Mouse (Mus musculus): ENCODE results near the gene Farsb. TPM values are rescaled to one million over a fixed set of nuclear protein-coding genes. Genes with fewer than 3 reads are reported as not detected.

The Farsb gene
- total and polyA plus RNA-seq, 3 experiments, result 119 to 154 (median 122) TPM

DNA sequence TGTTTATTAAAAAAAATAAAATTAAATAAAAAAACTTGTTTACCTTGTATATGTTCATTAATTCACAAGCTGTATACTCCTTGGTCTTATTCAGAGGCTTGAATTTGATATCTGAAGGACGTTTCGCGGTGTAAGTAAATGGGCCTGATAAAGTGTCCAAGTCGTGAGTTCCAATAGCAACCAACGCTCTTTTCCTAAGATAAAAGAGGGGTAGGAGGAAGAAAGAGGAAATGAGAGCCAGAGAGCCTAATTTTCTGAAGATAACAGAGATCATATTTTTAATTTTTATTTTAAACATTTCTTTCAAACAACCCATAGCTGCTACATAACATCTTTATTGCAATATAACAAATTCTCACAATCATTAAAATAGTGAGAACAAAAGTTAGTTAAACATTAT, 16.3 kb downstream of the Farsb start:
- peak; percentile 59 for DNase-seq (ENCODE audit: low read depth, low spot score)
- TF ChIP-seq RCOR1 (IDR thresholded peaks at IDR 0.05; ENCODE audit: low read depth, low read length), result 0 out of 2 replicates have a peak, but pooled peaks have one; percentile 30
- no peak for TF ChIP-seq SMC3 (IDR thresholded peaks at IDR 0.05; ENCODE audit: low read depth, low read length)
- TF ChIP-seq JUND (IDR thresholded peaks at IDR 0.05; ENCODE audit: low read depth, low read length), result no peak
- peak; percentile 75 for TF ChIP-seq EP300 (IDR thresholded peaks at IDR 0.05; ENCODE audit: low read depth in 1 of 2, low read length in 2 of 2)
- TF ChIP-seq ELF1 (IDR thresholded peaks at IDR 0.05; ENCODE audit: low read depth, low read length), result no peak
- TF ChIP-seq SIN3A (IDR thresholded peaks at IDR 0.05; ENCODE audit: low read length), result peak; percentile 39; the same call in 1 of the 2 replicates
- TF ChIP-seq ETS1 (IDR thresholded peaks at IDR 0.05; ENCODE audit: low read depth, low read length), result 0 out of 2 replicates have a peak, but pooled peaks have one; percentile 28
- TF ChIP-seq TCF12 (IDR thresholded peaks at IDR 0.05; ENCODE audit: low read depth, low read length), result 0 out of 2 replicates have a peak, but pooled peaks have one; percentile 33
- TF ChIP-seq GATA1 (IDR thresholded peaks at IDR 0.05; ENCODE audit: low read depth, low read length), result peak; percentile 83
- Histone ChIP-seq H3K4me1 (ENCODE audit: control insufficient read depth in 1 of 2, insufficient read depth in 2 of 2, low read length in 2 of 2) (peaks cover 5 to 20% of the 10 kb centered on the region in 2 experiments; a peak in 3 of 4 replicates), H3K79me2 (ENCODE audit: control insufficient read depth, insufficient read depth, low read length, poor library complexity) (no peaks in the 10 kb centered on the region), H3K27me3 (ENCODE audit: control insufficient read depth in 1 of 2, insufficient read depth in 2 of 2, low read length in 2 of 2) (no peaks in the 10 kb centered on the region), H3K27ac (ENCODE audit: control insufficient read depth, low read depth, low read length) (peak overlapping the region; percentile 75), H3K4me3 (ENCODE audit: control insufficient read depth in 1 of 2, insufficient read depth in 1 of 2, low read depth in 2 of 2, low read length in 2 of 2) (no peak overlapping the region), H3K9ac (ENCODE audit: control insufficient read depth, low read depth, low read length, poor library complexity, severe bottlenecking) (no peak overlapping the region), H3K9me3 (replicated peaks; ENCODE audit: insufficient read depth, low read length) (no peaks in the 10 kb centered on the region), H3K36me3 (ENCODE audit: control insufficient read depth in 1 of 2, insufficient read depth in 2 of 2, low read length in 2 of 2) (peaks cover 14 to 32% of the 10 kb centered on the region in 2 experiments)

DNA sequence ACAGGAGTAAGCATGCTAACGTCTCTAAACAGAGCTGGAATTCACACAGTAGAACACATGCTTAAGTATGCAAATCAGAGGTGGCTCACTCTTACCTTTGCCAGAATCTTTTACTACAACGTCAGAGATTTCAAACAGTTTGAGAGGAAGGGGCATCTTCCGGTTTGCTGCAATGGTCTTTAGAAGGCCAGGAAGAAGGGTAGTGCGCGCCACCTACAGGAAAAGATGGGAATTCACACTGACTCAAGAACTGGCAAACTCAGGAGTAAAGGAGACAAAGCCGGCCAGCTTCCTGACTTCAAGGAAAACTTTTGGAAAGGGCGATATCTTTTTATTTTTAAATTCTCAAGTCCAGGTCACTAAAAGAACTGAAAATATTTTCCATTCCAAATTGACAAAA, 34.0 kb downstream of the Farsb start:
- no peaks in the 10 kb centered on the region for H3K4me1 ChIP-seq (ENCODE audit: control insufficient read depth in 1 of 2, insufficient read depth in 2 of 2, low read length in 2 of 2)
- H3K9me3 ChIP-seq (replicated peaks; ENCODE audit: insufficient read depth, low read length), result no peaks in the 10 kb centered on the region
- no peaks in the 10 kb centered on the region for H3K27me3 ChIP-seq (ENCODE audit: control insufficient read depth in 1 of 2, insufficient read depth in 2 of 2, low read length in 2 of 2)
- H3K27ac ChIP-seq (ENCODE audit: control insufficient read depth, low read depth, low read length), result no peak overlapping the region
- H3K4me3 ChIP-seq (ENCODE audit: control insufficient read depth in 1 of 2, insufficient read depth in 1 of 2, low read depth in 2 of 2, low read length in 2 of 2), result no peak overlapping the region
- no peak overlapping the region for H3K9ac ChIP-seq (ENCODE audit: control insufficient read depth, low read depth, low read length, poor library complexity, severe bottlenecking)
- H3K36me3 ChIP-seq (ENCODE audit: control insufficient read depth in 1 of 2, insufficient read depth in 2 of 2, low read length in 2 of 2), result peaks cover 0 to 19% of the 10 kb centered on the region in 2 experiments; a peak in 2 of 4 replicates
- peak; percentile 39 for DNase-seq (ENCODE audit: low read depth, low spot score)
- no peaks in the 10 kb centered on the region for H3K79me2 ChIP-seq (ENCODE audit: control insufficient read depth, insufficient read depth, low read length, poor library complexity)
- TF ChIP-seq E2F4 (IDR thresholded peaks at IDR 0.05; ENCODE audit: borderline replicate concordance, low read depth, low read length) (no peak), GABPA (IDR thresholded peaks at IDR 0.05; ENCODE audit: low read depth, low read length) (no peak), SMC3 (IDR thresholded peaks at IDR 0.05; ENCODE audit: low read depth, low read length) (0 out of 2 replicates have a peak, but pooled peaks have one; percentile 14), RAD21 (IDR thresholded peaks at IDR 0.05; ENCODE audit: low read depth, low read length) (peak; percentile 10), TAL1 (IDR thresholded peaks at IDR 0.05; ENCODE audit: low read length) (no peak), ZNF384 (IDR thresholded peaks at IDR 0.05; ENCODE audit: low read depth, low read length) (no peak), MYB (IDR thresholded peaks at IDR 0.05; ENCODE audit: low read depth, low read length) (no peak), CTCF (IDR thresholded peaks at IDR 0.05 in 2 of 3, conservative IDR thresholded peaks at IDR 0.05 in 1 of 3; ENCODE audit: control insufficient read depth in 1 of 3, insufficient read depth in 1 of 3, low read depth in 2 of 3, low read length in 3 of 3, poor library complexity in 1 of 3, severe bottlenecking in 1 of 3) (peak; percentile 18 to 52 (median 42); a peak in 5 of 6 replicates), ZMIZ1 (IDR thresholded peaks at IDR 0.05; ENCODE audit: low read depth, low read length) (no peak)
